ENCODE assay signal across 14 mouse cellular contexts in genomic region chr6:142746765-142747164, GRCm38 (mm10). TPM values are rescaled to one million over a fixed set of nuclear protein-coding genes. Genes with fewer than 3 reads are reported as not detected.
DNase-seq lines count a peak whose midpoint lies in the region; ATAC-seq and TF ChIP-seq lines count a peak whose summit lies in the region.
"Had no signal": no experiment of that assay in that cellular context is flagged by ENCODE, and none has a peak within 500 bp of the region (broad histone marks: within the 10 kb centered on the region; RNA-seq: fewer than 3 reads in every experiment).

No protein-coding gene starts in this region.

- no peak overlapping the region for H3K4me2 ChIP-seq in heart, embryonic 15.5 days
- no peak overlapping the region for H3K4me2 ChIP-seq in heart, embryonic 12.5 days
- H3K4me2 ChIP-seq in intestine, postnatal 0 days (replicated peaks; ENCODE audit: low read depth): 0 out of 2 replicates have a peak overlapping the region, but pooled peaks have one; percentile 18
- H3K4me2 ChIP-seq: neural tube, embryonic 12.5 days had no signal

- DNase-seq in monocyte, adult 2 months (ENCODE audit: low read depth in 1 of 2, low spot score in 2 of 2): peak; percentile 23
- no peak for DNase-seq in thymus, postnatal 25 days
- no peak for DNase-seq in spleen, postnatal 10 days (ENCODE audit: low spot score in 2 of 2)
- no peak for DNase-seq in gastrocnemius, postnatal 36 days
- DNase-seq: adrenal gland, postnatal 10 days; cerebellum, adult 11-12 months; kidney, postnatal 36 days had no signal

- WGBS in heart, embryonic 15.5 days: 69% methylated on average over 7 of the region's 7 CpGs
- 72% methylated on average over 7 of the region's 7 CpGs for WGBS in heart, embryonic 12.5 days
- WGBS in intestine, postnatal 0 days: 47% methylated on average over 7 of the region's 7 CpGs

- H3K9ac ChIP-seq in heart, embryonic 15.5 days: no peak overlapping the region
- no peak overlapping the region for H3K9ac ChIP-seq in heart, embryonic 12.5 days
- no peak overlapping the region; the same call in 1 of the 2 replicates for H3K9ac ChIP-seq in intestine, postnatal 0 days (ENCODE audit: low read depth, low read length)
- H3K9ac ChIP-seq: neural tube, embryonic 12.5 days had no signal

- H3K4me1 ChIP-seq in heart, embryonic 15.5 days (replicated peaks): peaks cover 19% of the 10 kb centered on the region
- peaks cover 16% of the 10 kb centered on the region for H3K4me1 ChIP-seq in heart, embryonic 12.5 days (replicated peaks)
- H3K4me1 ChIP-seq in bone marrow macrophage, adult 2 months (ENCODE audit: control insufficient read depth, insufficient read depth, low read length): peaks cover 15% of the 10 kb centered on the region
- H3K4me1 ChIP-seq in intestine, postnatal 0 days (replicated peaks; ENCODE audit: control insufficient read depth, insufficient read depth, low read length): no peaks in the 10 kb centered on the region; the same call in 1 of the 2 replicates
- H3K4me1 ChIP-seq: neural tube, embryonic 12.5 days had no signal

- H3K36me3 ChIP-seq in heart, embryonic 15.5 days: no peaks in the 10 kb centered on the region
- no peaks in the 10 kb centered on the region for H3K36me3 ChIP-seq in heart, embryonic 12.5 days
- no peaks in the 10 kb centered on the region for H3K36me3 ChIP-seq in intestine, postnatal 0 days (ENCODE audit: control insufficient read depth, insufficient read depth)
- H3K36me3 ChIP-seq: neural tube, embryonic 12.5 days had no signal

- no peaks in the 10 kb centered on the region for H3K9me3 ChIP-seq in heart, embryonic 15.5 days (replicated peaks)
- H3K9me3 ChIP-seq in heart, embryonic 12.5 days (replicated peaks): peaks cover 8% of the 10 kb centered on the region
- H3K9me3 ChIP-seq in intestine, postnatal 0 days (ENCODE audit: control insufficient read depth): no peaks in the 10 kb centered on the region

- no peaks in the 10 kb centered on the region for H3K27me3 ChIP-seq in heart, embryonic 15.5 days
- no peaks in the 10 kb centered on the region for H3K27me3 ChIP-seq in heart, embryonic 12.5 days (replicated peaks)
- H3K27me3 ChIP-seq in intestine, postnatal 0 days (replicated peaks; ENCODE audit: control insufficient read depth, insufficient read depth, low read length): no peaks in the 10 kb centered on the region
- H3K27me3 ChIP-seq: neural tube, embryonic 12.5 days had no signal

- H3K4me3 ChIP-seq in heart, embryonic 15.5 days: no peak overlapping the region
- H3K4me3 ChIP-seq in heart, embryonic 12.5 days: no peak overlapping the region
- H3K4me3 ChIP-seq in bone marrow macrophage, adult 2 months (ENCODE audit: insufficient read depth, low read length): peak overlapping the region; percentile 31
- H3K4me3 ChIP-seq in intestine, postnatal 0 days (ENCODE audit: low read depth, low read length): no peak overlapping the region
- H3K4me3 ChIP-seq: neural tube, embryonic 12.5 days had no signal

- no peak for TF ChIP-seq CTCF in bone marrow macrophage, adult 2 months (IDR thresholded peaks at IDR 0.05; ENCODE audit: low read depth, low read length)
- no peak for TF ChIP-seq CTCF in intestine, postnatal 0 days (IDR thresholded peaks at IDR 0.05; ENCODE audit: low read depth)

- ATAC-seq in heart, embryonic 15.5 days (replicated peaks; ENCODE audit: insufficient number of reproducible peaks, insufficient read depth, low FRiP score, low read depth): no peak
- no peak for ATAC-seq in heart, embryonic 12.5 days (ENCODE audit: insufficient number of reproducible peaks, low FRiP score)
- no peak for ATAC-seq in intestine, postnatal 0 days
- ATAC-seq: Patski had no signal

- intact Hi-C loops in gastrocnemius, postnatal 36 days (cut with DNase I): no loop called here

- H3K27ac ChIP-seq in heart, embryonic 15.5 days: peak overlapping the region; percentile 15; the same call in 1 of the 2 replicates
- no peak overlapping the region for H3K27ac ChIP-seq in heart, embryonic 12.5 days (ENCODE audit: poor library complexity, severe bottlenecking)
- peak overlapping the region; percentile 98 for H3K27ac ChIP-seq in bone marrow macrophage, adult 2 months (ENCODE audit: insufficient read depth, low read depth, low read length)
- H3K27ac ChIP-seq in intestine, postnatal 0 days (ENCODE audit: low read depth, low read length): no peak overlapping the region
- H3K27ac ChIP-seq: neural tube, embryonic 12.5 days had no signal

- no peak for TF ChIP-seq POLR2A in bone marrow macrophage, adult 2 months (IDR thresholded peaks at IDR 0.05; ENCODE audit: borderline replicate concordance, low read depth, low read length)

RNA-seq across cellular contexts. Expression of gene Cmas, which starts 9.7 kb away (rescaled TPM):
- 83.4 and 92.1 TPM in 2 replicates for polyA plus RNA-seq in heart, embryonic 15.5 days (2015; fragmentation: Nextera tagmentation; extraction: Ambion mirVana)
- polyA plus RNA-seq in heart, embryonic 12.5 days (2016; fragmentation: Nextera tagmentation; extraction: Ambion mirVana): 126 and 127 TPM in 2 replicates
- polyA plus RNA-seq in bone marrow macrophage, adult 2 months (2012; ENCODE audit: insufficient read depth, insufficient read length, missing spikeins): 62.1 and 66.9 TPM in 2 replicates
- polyA plus RNA-seq in intestine, postnatal 0 days (2015; fragmentation: Nextera tagmentation; extraction: Ambion mirVana): 130 and 131 TPM in 2 replicates
- total RNA-seq in gastrocnemius, postnatal 36 days (2021): 10 to 100 TPM; 26.9 to 27.2 TPM

RNA-seq across cellular contexts. Expression of gene Abcc9, which starts 44.6 kb away (rescaled TPM):
- 14.6 and 15.2 TPM in 2 replicates for polyA plus RNA-seq in heart, embryonic 15.5 days (2015; fragmentation: Nextera tagmentation; extraction: Ambion mirVana)
- polyA plus RNA-seq in heart, embryonic 12.5 days (2016; fragmentation: Nextera tagmentation; extraction: Ambion mirVana): 22.7 and 24.3 TPM in 2 replicates
- not detected in 2 replicates for polyA plus RNA-seq in bone marrow macrophage, adult 2 months (2012; ENCODE audit: insufficient read depth, insufficient read length, missing spikeins)
- polyA plus RNA-seq in intestine, postnatal 0 days (2015; fragmentation: Nextera tagmentation; extraction: Ambion mirVana): 5.0 and 5.1 TPM in 2 replicates
- total RNA-seq in gastrocnemius, postnatal 36 days (2021): 100 to 1,000 TPM; 124 to 126 TPM
- polyA plus RNA-seq: Patski had no signal

RNA-seq across cellular contexts. Expression of gene Sult6b2, which starts 57.5 kb away (rescaled TPM):
- polyA plus RNA-seq in heart, embryonic 15.5 days (2015; fragmentation: Nextera tagmentation; extraction: Ambion mirVana): not detected in 2 replicates
- 0.08 and 0.21 TPM in 2 replicates for polyA plus RNA-seq in heart, embryonic 12.5 days (2016; fragmentation: Nextera tagmentation; extraction: Ambion mirVana)
- not detected in 2 replicates for polyA plus RNA-seq in bone marrow macrophage, adult 2 months (2012; ENCODE audit: insufficient read depth, insufficient read length, missing spikeins)
- 53.2 and 63.2 TPM in 2 replicates for polyA plus RNA-seq in intestine, postnatal 0 days (2015; fragmentation: Nextera tagmentation; extraction: Ambion mirVana)
- not detected for total RNA-seq in gastrocnemius, postnatal 36 days (2021)
- total RNA-seq: adrenal gland, postnatal 10 days had no signal
- polyA plus RNA-seq: C2C12 had no signal

Comparison
In these comparisons a context has a peak if more than half of its experiments do, and no peak if none do; other contexts are left out.
1. H3K27ac ChIP-seq: peak in heart, embryonic 15.5 days (single experiment) and bone marrow macrophage, adult 2 months (single experiment); none in heart, embryonic 12.5 days (single experiment) and intestine, postnatal 0 days (single experiment).
2. DNase-seq: peak in monocyte, adult 2 months (2 of 2); none in thymus, postnatal 25 days (single experiment), spleen, postnatal 10 days (0 of 2) and gastrocnemius, postnatal 36 days (0 of 2).
3. RNA of gene Sult6b2, which starts 57.5 kb away (polyA plus RNA-seq): 53.2 to 63.2 TPM in intestine, postnatal 0 days; not detected in bone marrow macrophage, adult 2 months, 0.08 to 0.21 TPM in heart, embryonic 12.5 days and not detected in heart, embryonic 15.5 days; every median in the first group is over 10 times any median in the second.